Mouse (Mus musculus) lung, postnatal 0 days (tissue): ENCODE measurements at regions not wholly inside any gene's neighbourhood (a gene's known extent, or its start where the extent isn't known, plus 50 kb on each side); places are given as distances from the start of the nearest gene placed in this dataset.

Source experiments
- CTCF ChIP-seq: IDR thresholded peaks from 2 replicates; pipeline ENCODE4 v1.5.1; 2016; ENCODE audit warnings: antibody characterized with exemption, mild to moderate bottlenecking
- EP300 ChIP-seq: IDR thresholded peaks from 2 replicates; pipeline ENCODE4 v1.6.1; 2016; ENCODE audit warnings: antibody characterized with exemption, mild to moderate bottlenecking, control low read depth

- TF ChIP-seq EP300 (no peak), CTCF (no peak)
These were observed 50.6 kb upstream of the 4933402D24Rik start for GRCm38 (mm10) chr1:63819536-63820254.
